Comparison of ENCODE assay signal across 19 mouse cellular contexts in the genomic region with DNA sequence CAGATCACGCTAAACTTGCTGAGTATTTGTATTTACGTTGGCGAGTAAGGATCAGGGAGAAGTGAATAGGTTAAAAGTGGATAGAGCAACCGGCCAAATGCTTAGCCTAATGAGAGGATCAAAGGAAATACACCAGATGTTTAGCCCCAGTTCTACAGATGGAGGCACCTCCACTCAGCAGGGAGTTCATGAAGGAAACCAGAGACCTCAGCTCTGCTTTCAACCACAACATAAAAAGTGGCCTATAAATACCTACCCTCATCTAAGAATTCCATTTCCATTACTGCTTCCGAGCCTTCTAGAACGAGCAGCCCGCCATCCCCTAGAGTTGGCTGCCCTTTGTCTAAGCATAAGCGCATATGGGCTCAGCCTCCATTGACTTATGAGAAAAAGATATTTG. TPM values are rescaled to one million over a fixed set of nuclear protein-coding genes. Genes with fewer than 3 reads are reported as not detected.
DNase-seq lines count a peak whose midpoint lies in the region; ATAC-seq and TF ChIP-seq lines count a peak whose summit lies in the region.
"Had no signal": no experiment of that assay in that cellular context is flagged by ENCODE, and none has a peak within 500 bp of the region (broad histone marks: within the 10 kb centered on the region; RNA-seq: fewer than 3 reads in every experiment).

No protein-coding gene starts in this region.

- 55% methylated on average over 8 of the region's 8 CpGs for WGBS in hindbrain, embryonic 10.5 days
- 62% methylated on average over 8 of the region's 8 CpGs for WGBS in hindbrain, embryonic 11.5 days
- WGBS in embryonic facial prominence, embryonic 11.5 days: 36% methylated on average over 8 of the region's 8 CpGs
- WGBS in limb, embryonic 12.5 days: 15% methylated on average over 8 of the region's 8 CpGs

- H3K9ac ChIP-seq in hindbrain, embryonic 11.5 days (ENCODE audit: low read depth, low read length): no peak overlapping the region
- no peak overlapping the region for H3K9ac ChIP-seq in embryonic facial prominence, embryonic 11.5 days (replicated peaks; ENCODE audit: low read length)
- no peak overlapping the region for H3K9ac ChIP-seq in limb, embryonic 12.5 days (replicated peaks)
- H3K9ac ChIP-seq: liver, embryonic 15.5 days; neural tube, embryonic 13.5 days had no signal

- TF ChIP-seq POLR2A in brain, embryonic 14.5 days (IDR thresholded peaks at IDR 0.05; ENCODE audit: borderline replicate concordance, extremely low read depth, insufficient read depth, insufficient read length, poor library complexity, severe bottlenecking): no peak

- no peaks in the 10 kb centered on the region for H3K27me3 ChIP-seq in hindbrain, embryonic 10.5 days (ENCODE audit: insufficient read depth, poor library complexity, severe bottlenecking)
- no peaks in the 10 kb centered on the region for H3K27me3 ChIP-seq in hindbrain, embryonic 11.5 days (ENCODE audit: control insufficient read depth, insufficient read depth, low read length)
- no peaks in the 10 kb centered on the region for H3K27me3 ChIP-seq in embryonic facial prominence, embryonic 11.5 days (ENCODE audit: control insufficient read depth, insufficient read depth, low read length)
- no peaks in the 10 kb centered on the region for H3K27me3 ChIP-seq in limb, embryonic 12.5 days
- H3K27me3 ChIP-seq: CH12.LX; neural tube, embryonic 13.5 days had no signal

- ATAC-seq in hindbrain, embryonic 11.5 days (ENCODE audit: low FRiP score): no peak
- no peak for ATAC-seq in embryonic facial prominence, embryonic 11.5 days (replicated peaks; ENCODE audit: insufficient number of reproducible peaks, low FRiP score, low TSS enrichment, low read depth)
- peak; percentile 5; the same call in 1 of the 2 replicates for ATAC-seq in limb, embryonic 12.5 days (ENCODE audit: insufficient number of reproducible peaks, insufficient read depth, low FRiP score, low TSS enrichment, low read depth)
- ATAC-seq: forebrain, embryonic 14.5 days had no signal

- no peak overlapping the region for H3K4me2 ChIP-seq in hindbrain, embryonic 11.5 days (replicated peaks; ENCODE audit: low read depth, low read length)
- H3K4me2 ChIP-seq in embryonic facial prominence, embryonic 11.5 days (ENCODE audit: low read depth, low read length): no peak overlapping the region
- peak overlapping the region; percentile 26 for H3K4me2 ChIP-seq in limb, embryonic 12.5 days
- H3K4me2 ChIP-seq: liver, embryonic 15.5 days; neural tube, embryonic 13.5 days had no signal

- no peak for DNase-seq in hindbrain, embryonic 10.5 days (ENCODE audit: low spot score)
- no peak for DNase-seq in hindbrain, embryonic 11.5 days (ENCODE audit: low spot score)
- peak; percentile 28 for DNase-seq in brain, embryonic 14.5 days (ENCODE audit: low read depth)
- DNase-seq in embryonic facial prominence, embryonic 11.5 days (ENCODE audit: low spot score): peak; percentile 48
- DNase-seq in right cerebral cortex, adult 2 months (ENCODE audit: low spot score in 2 of 2): no peak
- no peak for DNase-seq in kidney, postnatal 10 days
- DNase-seq in heart, adult 18-20 months: no peak
- DNase-seq: adrenal gland, adult 8-10 months; cerebellum, adult 11 months; cerebellum, postnatal 25 days; kidney, postnatal 25 days; lung, postnatal 36 days; thymus, postnatal 36 days had no signal

- TF ChIP-seq CTCF in brain, embryonic 14.5 days (IDR thresholded peaks at IDR 0.05; ENCODE audit: borderline replicate concordance, extremely low read depth, insufficient read depth, insufficient read length): no peak

- no peaks in the 10 kb centered on the region for H3K36me3 ChIP-seq in hindbrain, embryonic 10.5 days
- no peaks in the 10 kb centered on the region for H3K36me3 ChIP-seq in hindbrain, embryonic 11.5 days (ENCODE audit: control insufficient read depth, insufficient read depth, low read length)
- no peaks in the 10 kb centered on the region for H3K36me3 ChIP-seq in embryonic facial prominence, embryonic 11.5 days (replicated peaks; ENCODE audit: control insufficient read depth, insufficient read depth, low read depth, low read length)
- H3K36me3 ChIP-seq in limb, embryonic 12.5 days: no peaks in the 10 kb centered on the region
- H3K36me3 ChIP-seq: liver, embryonic 15.5 days; midbrain, embryonic 10.5 days; neural tube, embryonic 13.5 days had no signal

- H3K4me3 ChIP-seq in hindbrain, embryonic 10.5 days: no peak overlapping the region
- H3K4me3 ChIP-seq in hindbrain, embryonic 11.5 days (ENCODE audit: low read depth, low read length): no peak overlapping the region
- H3K4me3 ChIP-seq in embryonic facial prominence, embryonic 11.5 days (ENCODE audit: low read depth, low read length): no peak overlapping the region
- H3K4me3 ChIP-seq in limb, embryonic 12.5 days (replicated peaks): no peak overlapping the region
- H3K4me3 ChIP-seq: liver, embryonic 15.5 days; midbrain, embryonic 10.5 days; neural tube, embryonic 13.5 days had no signal

- peak overlapping the region; percentile 23; the same call in 1 of the 2 replicates for H3K27ac ChIP-seq in hindbrain, embryonic 10.5 days
- no peak overlapping the region for H3K27ac ChIP-seq in hindbrain, embryonic 11.5 days (ENCODE audit: low read depth, low read length)
- no peak overlapping the region for H3K27ac ChIP-seq in embryonic facial prominence, embryonic 11.5 days (replicated peaks; ENCODE audit: low read depth, low read length)
- H3K27ac ChIP-seq in limb, embryonic 12.5 days: peak overlapping the region; percentile 79
- H3K27ac ChIP-seq: liver, embryonic 15.5 days; midbrain, embryonic 10.5 days; neural tube, embryonic 13.5 days had no signal

- peaks cover 62% of the 10 kb centered on the region for H3K4me1 ChIP-seq in hindbrain, embryonic 10.5 days (replicated peaks)
- no peaks in the 10 kb centered on the region for H3K4me1 ChIP-seq in hindbrain, embryonic 11.5 days (replicated peaks; ENCODE audit: control insufficient read depth, insufficient read depth, low read length)
- no peaks in the 10 kb centered on the region for H3K4me1 ChIP-seq in embryonic facial prominence, embryonic 11.5 days (ENCODE audit: control insufficient read depth, insufficient read depth, low read length)
- H3K4me1 ChIP-seq in limb, embryonic 12.5 days (replicated peaks): peaks cover 69% of the 10 kb centered on the region

- H3K9me3 ChIP-seq in hindbrain, embryonic 10.5 days: no peaks in the 10 kb centered on the region
- H3K9me3 ChIP-seq in hindbrain, embryonic 11.5 days (ENCODE audit: control insufficient read depth, low read length): no peaks in the 10 kb centered on the region
- no peaks in the 10 kb centered on the region for H3K9me3 ChIP-seq in embryonic facial prominence, embryonic 11.5 days (replicated peaks; ENCODE audit: control insufficient read depth, low read length)
- no peaks in the 10 kb centered on the region for H3K9me3 ChIP-seq in limb, embryonic 12.5 days
- H3K9me3 ChIP-seq: liver, embryonic 15.5 days; midbrain, embryonic 10.5 days; neural tube, embryonic 13.5 days had no signal

RNA-seq across cellular contexts. Expression of a gene that starts 4.1 kb away (rescaled TPM):
- polyA plus RNA-seq in hindbrain, embryonic 10.5 days (2016; fragmentation: Nextera tagmentation; extraction: Ambion mirVana): 32.8 and 35.4 TPM in 2 replicates
- polyA plus RNA-seq in hindbrain, embryonic 11.5 days (2014; fragmentation: Nextera tagmentation; extraction: Ambion mirVana): 35.6 and 40.2 TPM in 2 replicates
- polyA plus RNA-seq in brain, embryonic 14.5 days (2012; rRNA removed): 4.8 and 9.4 TPM in 2 replicates
- 78.1 and 82.7 TPM in 2 replicates for polyA plus RNA-seq in embryonic facial prominence, embryonic 11.5 days (2014; fragmentation: Nextera tagmentation; extraction: Ambion mirVana)
- polyA plus RNA-seq in limb, embryonic 12.5 days (2016; fragmentation: Nextera tagmentation; extraction: Ambion mirVana): 67.0 and 70.5 TPM in 2 replicates
- total RNA-seq in heart, adult 18-20 months (2021): 1 to 10 TPM; 1.4 to 1.8 TPM
- total RNA-seq: CH12.LX had no signal

Comparison
In these comparisons a context has a peak if more than half of its experiments do, and no peak if none do; other contexts are left out.
1. H3K27ac ChIP-seq: peak in hindbrain, embryonic 10.5 days (single experiment) and limb, embryonic 12.5 days (single experiment); none in hindbrain, embryonic 11.5 days (single experiment) and embryonic facial prominence, embryonic 11.5 days (single experiment).
2. DNase-seq: peak in brain, embryonic 14.5 days (single experiment) and embryonic facial prominence, embryonic 11.5 days (single experiment); none in hindbrain, embryonic 10.5 days (single experiment), hindbrain, embryonic 11.5 days (single experiment), right cerebral cortex, adult 2 months (0 of 2), kidney, postnatal 10 days (single experiment) and heart, adult 18-20 months (0 of 2).